24 mouse cellular contexts compared by ENCODE assay signal in genomic region chr6:129747016-129747653, GRCm38 (mm10). TPM values are rescaled to one million over a fixed set of nuclear protein-coding genes. Genes with fewer than 3 reads are reported as not detected.
DNase-seq lines count a peak whose midpoint lies in the region; ATAC-seq and TF ChIP-seq lines count a peak whose summit lies in the region.
"Had no signal": no experiment of that assay in that cellular context is flagged by ENCODE, and none has a peak within 500 bp of the region (broad histone marks: within the 10 kb centered on the region; RNA-seq: fewer than 3 reads in every experiment).

No protein-coding gene starts in this region.

- 76% methylated on average over 4 of the region's 4 CpGs for WGBS in stomach, postnatal 0 days

- no peak for ATAC-seq in stomach, postnatal 0 days (ENCODE audit: low FRiP score, low TSS enrichment)
- ATAC-seq: midbrain, embryonic 13.5 days had no signal

- no peak overlapping the region for H3K4me3 ChIP-seq in stomach, postnatal 0 days (ENCODE audit: low read depth, low read length)
- H3K4me3 ChIP-seq: embryonic facial prominence, embryonic 12.5 days; heart, embryonic 10.5 days; layer of hippocampus, adult 2 months; left cerebral cortex, adult 2 months; liver, embryonic 15.5 days; midbrain, embryonic 13.5 days; neural tube, embryonic 12.5 days had no signal

- TF ChIP-seq EP300 in stomach, postnatal 0 days (optimal IDR thresholded peaks at IDR 0.05): no peak

- H3K4me1 ChIP-seq in stomach, postnatal 0 days (replicated peaks; ENCODE audit: control insufficient read depth, insufficient read depth): no peaks in the 10 kb centered on the region
- H3K4me1 ChIP-seq: embryonic facial prominence, embryonic 12.5 days; heart, embryonic 10.5 days; liver, embryonic 15.5 days; midbrain, embryonic 13.5 days; neural tube, embryonic 12.5 days had no signal

- H3K36me3 ChIP-seq in splenic B cell, adult 2 months (ENCODE audit: control insufficient read depth, insufficient read depth, low read length, poor library complexity, severe bottlenecking): no peaks in the 10 kb centered on the region
- H3K36me3 ChIP-seq in stomach, postnatal 0 days (ENCODE audit: control insufficient read depth, insufficient read depth, low read length): no peaks in the 10 kb centered on the region
- H3K36me3 ChIP-seq: embryonic facial prominence, embryonic 12.5 days; heart, embryonic 10.5 days; liver, embryonic 15.5 days; midbrain, embryonic 13.5 days; neural tube, embryonic 12.5 days had no signal

- H3K9ac ChIP-seq in stomach, postnatal 0 days (ENCODE audit: low read length): no peak overlapping the region
- H3K9ac ChIP-seq: embryonic facial prominence, embryonic 12.5 days; liver, embryonic 15.5 days; midbrain, embryonic 13.5 days; neural tube, embryonic 12.5 days had no signal

- H3K27ac ChIP-seq in stomach, postnatal 0 days (replicated peaks): no peak overlapping the region
- H3K27ac ChIP-seq: embryonic facial prominence, embryonic 12.5 days; heart, embryonic 10.5 days; layer of hippocampus, adult 2 months; left cerebral cortex, adult 2 months; liver, embryonic 15.5 days; midbrain, embryonic 13.5 days; neural tube, embryonic 12.5 days had no signal

- no peak for TF ChIP-seq CTCF in stomach, postnatal 0 days (IDR thresholded peaks at IDR 0.05; ENCODE audit: low read depth)

- no peaks in the 10 kb centered on the region for H3K9me3 ChIP-seq in stomach, postnatal 0 days (ENCODE audit: control insufficient read depth, low read length)
- H3K9me3 ChIP-seq: heart, embryonic 10.5 days; liver, embryonic 15.5 days; neural tube, embryonic 12.5 days had no signal

- peak; percentile 19 for DNase-seq in lung, postnatal 36 days
- no peak for DNase-seq in lung, postnatal 4 days
- peak; percentile 40 for DNase-seq in NIH3T3 (ENCODE audit: low read depth)
- DNase-seq in induced T-regulatory cell, adult 2 months (ENCODE audit: low read depth): peak; percentile 59
- peak; percentile 51 for DNase-seq in splenic B cell, adult 2 months (ENCODE audit: low read depth, low spot score)
- no peak for DNase-seq in stomach, postnatal 0 days (ENCODE audit: low spot score)
- DNase-seq in gastrocnemius, postnatal 4 days (ENCODE audit: low spot score in 2 of 2): no peak
- DNase-seq: adrenal gland, postnatal 25 days; cerebellum, postnatal 14 days; heart, postnatal 36 days; lung, postnatal 14 days; right cerebral cortex, postnatal 4 days had no signal

- H3K27me3 ChIP-seq in splenic B cell, adult 2 months (ENCODE audit: control insufficient read depth, insufficient read depth, low read length, poor library complexity, severe bottlenecking): no peaks in the 10 kb centered on the region
- no peaks in the 10 kb centered on the region for H3K27me3 ChIP-seq in stomach, postnatal 0 days (ENCODE audit: control insufficient read depth, insufficient read depth, low read length)
- H3K27me3 ChIP-seq: embryonic facial prominence, embryonic 12.5 days; liver, embryonic 15.5 days; midbrain, embryonic 13.5 days; neural tube, embryonic 12.5 days had no signal

- no peak overlapping the region for H3K4me2 ChIP-seq in stomach, postnatal 0 days (replicated peaks; ENCODE audit: low read depth)
- H3K4me2 ChIP-seq: embryonic facial prominence, embryonic 12.5 days; liver, embryonic 15.5 days; midbrain, embryonic 13.5 days; neural tube, embryonic 12.5 days had no signal

RNA-seq across cellular contexts. Expression of gene Klri2, which starts 6.9 kb away (rescaled TPM):
- polyA plus RNA-seq in stomach, postnatal 0 days (2015; fragmentation: Nextera tagmentation; extraction: Ambion mirVana): not detected in 2 replicates
- total RNA-seq in gastrocnemius, postnatal 4 days (2021): not detected
- total RNA-seq: adrenal gland, postnatal 25 days; ES-E14; gastrocnemius, adult 8-10 months; heart, postnatal 36 days; layer of hippocampus, adult 2 months; left cerebral cortex, adult 2 months had no signal
- polyA plus RNA-seq: embryonic facial prominence, embryonic 12.5 days; heart, embryonic 10.5 days; kidney, embryonic 14.5 days; limb, embryonic 11.5 days; midbrain, embryonic 13.5 days; neural tube, embryonic 12.5 days; testis, adult 2 months had no signal

RNA-seq across cellular contexts. Expression of gene Klri1, which starts 30.2 kb away (rescaled TPM):
- polyA plus RNA-seq in stomach, postnatal 0 days (2015; fragmentation: Nextera tagmentation; extraction: Ambion mirVana): not detected in 2 replicates
- not detected for total RNA-seq in gastrocnemius, postnatal 4 days (2021)
- total RNA-seq: adrenal gland, postnatal 25 days; ES-E14; gastrocnemius, adult 8-10 months; heart, postnatal 36 days; layer of hippocampus, adult 2 months; left cerebral cortex, adult 2 months had no signal
- polyA plus RNA-seq: embryonic facial prominence, embryonic 12.5 days; heart, embryonic 10.5 days; kidney, embryonic 14.5 days; limb, embryonic 11.5 days; liver, embryonic 15.5 days; midbrain, embryonic 13.5 days; neural tube, embryonic 12.5 days; testis, adult 2 months had no signal

RNA-seq across cellular contexts. Expression of gene Gm156, which starts 36.9 kb away (rescaled TPM):
- not detected in 2 replicates for polyA plus RNA-seq in stomach, postnatal 0 days (2015; fragmentation: Nextera tagmentation; extraction: Ambion mirVana)
- not detected for total RNA-seq in gastrocnemius, postnatal 4 days (2021)
- total RNA-seq: adrenal gland, postnatal 25 days; ES-E14; gastrocnemius, adult 8-10 months; heart, postnatal 36 days; layer of hippocampus, adult 2 months; left cerebral cortex, adult 2 months had no signal
- polyA plus RNA-seq: embryonic facial prominence, embryonic 12.5 days; heart, embryonic 10.5 days; kidney, embryonic 14.5 days; limb, embryonic 11.5 days; liver, embryonic 15.5 days; midbrain, embryonic 13.5 days; neural tube, embryonic 12.5 days; testis, adult 2 months had no signal

Comparison
In these comparisons a context has a peak if more than half of its experiments do, and no peak if none do; other contexts are left out.
1. DNase-seq: peak in lung, postnatal 36 days (single experiment), NIH3T3 (single experiment), induced T-regulatory cell, adult 2 months (single experiment) and splenic B cell, adult 2 months (single experiment); none in lung, postnatal 4 days (0 of 2), stomach, postnatal 0 days (single experiment) and gastrocnemius, postnatal 4 days (0 of 2).